Mouse (Mus musculus): ENCODE measurements around the gene Tspan2. TPM values are rescaled to one million over a fixed set of nuclear protein-coding genes. Genes with fewer than 3 reads are reported as not detected.

Tspan2 gene
- total RNA-seq, 2 experiments from 2014 or later: 5.0 to 6.4 TPM

DNA sequence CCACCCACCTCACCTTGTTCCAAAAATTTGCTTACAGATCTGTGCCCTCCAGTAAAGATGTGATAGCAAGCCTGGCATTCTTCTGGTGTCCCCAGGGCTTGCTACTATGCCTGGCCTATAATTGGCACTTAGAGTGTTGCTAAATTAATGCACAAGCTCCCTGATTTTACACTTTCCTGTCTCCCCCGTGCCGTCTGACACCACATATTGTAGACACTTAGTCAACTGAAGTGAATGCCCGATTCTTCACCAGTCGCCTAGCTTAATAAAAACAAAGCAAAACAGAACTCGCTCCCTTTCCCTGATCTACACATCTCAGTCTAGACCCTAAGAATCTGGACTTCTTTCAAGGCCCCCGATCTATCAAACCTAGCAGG lies 405 bp upstream of the Tspan2 start:
- no peak for DNase-seq (ENCODE audit: low spot score)

DNA sequence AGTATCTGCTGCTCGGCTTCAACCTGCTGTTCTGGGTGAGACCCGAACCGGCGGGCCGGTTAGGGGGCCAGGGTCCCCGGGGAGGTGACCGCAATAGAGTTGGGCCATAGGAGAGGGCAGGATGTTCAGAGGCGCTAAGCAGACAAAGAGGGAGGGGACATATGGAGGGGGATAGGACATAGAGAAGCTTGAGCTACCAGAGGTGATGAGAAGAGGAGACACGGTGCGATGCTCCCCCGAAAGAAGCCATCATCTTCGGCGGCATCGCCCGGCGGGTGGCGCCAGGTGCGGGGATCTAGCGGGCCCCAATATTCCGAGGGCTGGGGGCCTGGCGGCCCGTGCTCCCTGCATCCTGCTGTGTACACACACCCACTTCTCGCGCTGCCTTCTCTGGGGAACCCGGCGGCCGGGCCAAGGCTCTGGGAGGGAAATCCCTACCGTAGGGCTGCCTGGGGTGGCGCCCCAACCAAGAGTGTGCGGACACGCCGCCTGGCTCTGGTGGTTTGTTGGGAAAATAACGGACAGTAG lies 766 bp downstream of the Tspan2 start:
- peak; percentile 28 for DNase-seq (ENCODE audit: low spot score)

DNA sequence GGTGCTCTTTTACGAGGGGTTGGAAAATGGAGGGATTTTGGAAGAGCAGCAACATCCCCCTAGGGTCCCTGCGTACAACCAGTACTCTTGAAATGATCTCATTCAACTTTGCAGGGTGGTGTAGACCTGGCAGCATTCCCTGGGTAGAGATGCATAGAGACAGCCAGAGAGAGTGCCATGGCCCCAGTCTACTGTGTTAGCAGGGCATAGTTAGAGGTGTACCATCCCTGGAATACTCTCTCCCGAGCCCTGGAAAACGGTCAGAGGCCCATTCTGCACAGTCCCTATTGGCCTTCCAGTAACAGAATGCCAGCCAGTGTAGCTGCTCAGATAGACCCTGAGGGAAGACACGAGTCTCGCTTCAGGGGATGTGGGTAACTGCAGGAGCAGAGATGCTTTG lies 1.3 kb downstream of the Tspan2 start:
- no peak for DNase-seq (ENCODE audit: low spot score)

DNA sequence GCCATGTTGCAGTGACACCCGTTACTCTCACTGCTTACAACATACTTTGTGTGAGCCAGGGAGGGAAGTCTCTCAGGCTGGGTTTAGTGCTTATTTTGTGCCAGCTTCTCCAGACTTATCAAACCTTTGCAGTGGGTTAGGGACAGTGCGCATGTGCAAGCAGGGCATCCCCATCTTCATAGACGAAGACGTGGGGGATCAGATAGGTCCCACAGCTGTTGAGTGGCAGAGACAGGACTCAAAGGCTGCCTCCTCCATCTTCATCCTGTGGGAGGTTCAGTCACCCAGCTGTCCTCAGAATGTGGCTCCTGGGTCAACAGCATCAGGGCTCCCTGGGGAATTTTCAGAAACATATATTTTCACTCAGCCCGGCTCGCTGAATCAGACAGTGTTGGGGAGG lies 2.1 kb downstream of the Tspan2 start:
- DNase-seq (ENCODE audit: low spot score): no peak

DNA sequence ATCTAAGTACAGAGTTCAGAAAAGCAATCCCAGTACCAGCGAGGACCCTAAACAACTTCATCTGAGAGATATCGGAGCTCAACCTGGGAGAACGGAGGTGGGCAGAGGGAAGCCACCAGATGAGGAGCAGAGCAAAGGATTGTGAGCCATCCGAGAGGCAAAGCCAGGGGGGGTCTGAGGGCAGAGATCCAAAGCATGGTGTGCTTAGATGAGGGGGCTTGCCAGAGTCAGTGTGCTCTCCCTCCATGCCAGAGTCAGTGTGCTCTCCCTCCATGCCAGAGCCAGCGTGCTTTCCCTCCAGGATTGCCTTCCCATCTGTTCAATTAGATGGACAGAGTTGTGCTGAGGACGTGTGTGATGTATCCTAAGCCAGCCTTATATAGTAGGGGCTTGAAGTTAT lies 2.8 kb downstream of the Tspan2 start:
- DNase-seq (ENCODE audit: low spot score): no peak

DNA sequence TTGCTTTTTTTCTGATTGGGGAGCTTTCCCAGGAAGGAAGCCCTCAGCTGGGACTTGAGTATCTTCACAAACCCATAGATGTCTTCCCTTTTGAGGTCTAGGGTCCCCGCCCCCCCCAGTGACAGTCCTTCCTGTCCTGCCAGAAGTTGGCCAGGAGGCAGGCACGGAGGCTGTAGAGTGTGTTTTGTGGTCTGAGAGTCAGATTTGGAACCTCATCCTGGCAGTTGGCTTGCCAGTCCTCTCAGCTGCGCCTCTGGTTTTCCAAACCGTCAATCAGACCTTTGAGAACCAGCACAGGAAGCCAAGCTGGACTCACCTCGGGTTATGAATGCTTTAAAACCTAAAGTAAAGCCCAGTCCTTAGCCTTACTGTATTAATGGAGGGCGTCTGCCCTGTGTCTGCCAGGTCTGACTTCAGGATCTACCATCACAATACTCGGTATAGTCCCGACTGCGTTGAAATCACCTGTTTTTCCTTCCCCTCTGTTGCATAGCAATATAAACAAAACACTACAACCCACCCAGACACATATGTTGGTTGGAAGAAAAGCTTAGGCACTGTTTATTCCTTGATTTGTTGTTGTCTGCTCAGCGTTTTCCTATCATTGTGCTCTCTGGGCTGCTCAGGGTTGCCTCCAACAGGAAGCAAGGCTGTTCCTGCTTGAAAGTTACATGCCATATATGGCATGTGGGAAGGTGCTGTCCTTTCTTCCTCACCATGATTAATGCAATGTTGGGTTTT lies 4.0 kb downstream of the Tspan2 start:
- no peak for DNase-seq (ENCODE audit: low spot score)

DNA sequence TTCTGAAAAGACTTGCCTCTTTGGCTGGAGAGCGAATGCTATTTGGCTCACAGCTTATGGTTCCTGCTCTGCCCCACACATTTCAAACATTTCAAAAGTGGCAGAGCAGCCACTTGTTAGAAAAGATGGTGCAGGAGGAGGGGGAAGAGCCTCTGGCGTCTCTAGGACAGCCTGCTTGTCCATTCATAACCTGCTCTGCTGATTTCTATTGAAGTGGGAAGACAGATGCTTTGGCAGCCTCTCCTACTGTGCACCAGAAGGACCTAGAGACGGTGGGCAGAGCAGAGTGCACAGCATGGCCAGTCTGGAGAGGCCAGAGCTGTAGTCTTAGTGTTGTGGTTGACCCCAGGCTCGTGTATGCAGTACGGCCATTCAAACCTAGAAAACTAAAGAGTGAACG lies 4.6 kb downstream of the Tspan2 start:
- DNase-seq (ENCODE audit: low spot score): no peak

DNA sequence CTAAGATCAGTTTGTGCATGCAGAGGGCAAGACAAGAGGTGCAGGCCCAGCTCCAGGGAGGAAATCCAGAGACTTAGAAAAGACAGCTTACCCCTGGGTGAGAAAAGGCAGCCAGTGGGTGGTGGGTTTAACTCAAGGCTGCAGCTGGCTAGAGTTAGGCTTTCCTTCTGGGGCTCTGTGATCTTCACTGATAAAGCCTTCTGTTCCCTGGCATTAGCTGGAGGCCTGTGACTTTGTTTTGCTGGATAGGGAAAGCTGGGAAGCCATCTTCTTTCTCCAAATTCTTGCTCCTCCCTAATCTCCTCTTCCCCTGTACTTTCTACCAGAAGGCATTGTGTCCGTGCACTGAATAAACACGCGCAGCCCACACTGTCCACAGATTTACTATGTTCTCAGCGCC lies 8.4 kb downstream of the Tspan2 start:
- DNase-seq (ENCODE audit: low spot score): no peak

DNA sequence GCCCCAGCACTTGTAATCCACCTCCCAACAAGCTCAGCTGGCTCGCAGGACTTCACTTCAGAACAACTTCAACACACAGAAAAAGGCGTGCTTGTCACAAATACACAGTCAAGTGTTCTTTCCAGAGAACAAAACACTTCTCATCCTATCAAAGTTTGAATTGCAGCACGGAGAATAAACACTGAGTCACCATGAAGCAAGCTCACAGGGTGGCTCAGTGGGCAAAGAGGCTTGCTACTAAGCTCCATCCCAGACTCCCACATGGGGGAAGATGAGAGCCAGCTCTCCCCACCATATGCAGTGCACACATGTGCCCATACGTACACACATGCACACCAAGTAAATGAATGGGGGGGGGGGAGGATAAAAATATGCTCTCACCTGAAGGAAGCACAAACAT lies 8.9 kb downstream of the Tspan2 start:
- no peak for DNase-seq (ENCODE audit: low spot score)

DNA sequence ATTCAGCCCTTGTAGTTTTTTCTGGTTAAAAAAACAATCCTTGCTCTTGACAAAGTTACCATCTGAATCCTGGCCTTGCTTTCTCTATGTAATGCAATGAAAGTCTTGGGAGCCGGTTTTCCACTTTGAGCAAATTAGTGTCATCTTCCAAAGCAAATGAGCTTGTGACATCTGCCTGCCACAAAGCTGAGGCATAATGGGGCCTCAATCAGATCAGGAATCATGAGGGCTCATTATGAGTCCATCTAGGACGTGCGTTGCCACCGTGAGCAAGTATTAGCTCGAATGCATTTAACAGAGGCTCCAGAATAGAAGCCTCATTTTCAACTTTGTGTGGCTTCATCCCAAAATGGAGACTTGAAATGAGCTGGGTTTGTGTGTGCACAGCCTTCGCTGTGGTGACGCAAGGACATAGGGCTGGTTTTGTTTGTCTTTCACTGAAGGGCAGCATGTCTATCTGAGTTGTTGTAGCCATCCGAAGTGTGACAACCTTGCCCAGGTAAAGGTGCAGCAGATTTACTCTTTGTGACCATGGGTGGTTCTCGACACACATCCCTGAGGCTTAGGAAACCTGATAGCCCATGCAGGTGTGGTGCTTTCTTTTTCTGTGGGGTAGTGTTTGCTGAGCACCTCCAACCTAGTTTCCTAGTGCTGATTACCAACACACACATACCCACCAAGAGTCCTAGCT lies 9.6 kb downstream of the Tspan2 start:
- no peak for DNase-seq (ENCODE audit: low spot score)

DNA sequence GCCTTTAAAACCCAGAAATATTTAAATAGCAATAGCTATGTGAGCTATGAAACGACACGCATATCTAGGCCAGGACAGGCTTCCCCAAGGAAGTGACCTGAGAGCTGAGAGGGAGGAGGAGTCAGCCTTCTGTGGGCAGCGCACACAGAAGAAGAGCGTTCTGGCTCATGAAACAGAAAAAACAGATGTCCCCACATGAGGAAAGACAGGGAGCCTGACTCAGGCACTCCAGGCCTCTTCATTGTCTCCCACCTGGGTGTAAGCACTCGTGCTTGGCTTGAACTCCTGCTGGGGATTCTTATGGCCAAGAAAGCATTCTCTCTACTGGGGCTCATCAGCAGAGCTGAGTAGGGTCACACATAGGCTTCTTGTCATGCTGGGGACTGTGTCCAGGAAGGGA lies 10.3 kb downstream of the Tspan2 start:
- DNase-seq (ENCODE audit: low spot score): peak; percentile 22

DNA sequence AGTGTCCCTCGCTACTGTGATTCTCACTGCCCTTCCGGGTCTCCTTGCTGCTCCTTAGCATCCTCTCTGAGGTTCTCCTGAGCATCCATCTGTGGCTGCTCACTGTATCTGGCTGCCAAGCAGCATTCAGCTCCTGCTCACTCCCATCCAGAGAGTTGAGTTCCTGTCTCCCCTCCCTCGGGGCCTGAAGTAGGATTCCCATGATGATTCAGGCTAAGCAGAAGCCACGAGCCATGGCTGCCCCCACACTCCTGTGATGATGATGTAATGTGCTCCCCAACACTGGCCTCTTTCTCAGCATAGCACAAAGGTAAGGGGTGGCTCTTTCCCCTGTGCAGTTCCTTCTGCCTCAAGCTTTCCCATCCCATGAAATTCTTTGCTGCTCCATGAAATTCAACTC lies 11.8 kb downstream of the Tspan2 start:
- no peak for DNase-seq (ENCODE audit: low spot score)

DNA sequence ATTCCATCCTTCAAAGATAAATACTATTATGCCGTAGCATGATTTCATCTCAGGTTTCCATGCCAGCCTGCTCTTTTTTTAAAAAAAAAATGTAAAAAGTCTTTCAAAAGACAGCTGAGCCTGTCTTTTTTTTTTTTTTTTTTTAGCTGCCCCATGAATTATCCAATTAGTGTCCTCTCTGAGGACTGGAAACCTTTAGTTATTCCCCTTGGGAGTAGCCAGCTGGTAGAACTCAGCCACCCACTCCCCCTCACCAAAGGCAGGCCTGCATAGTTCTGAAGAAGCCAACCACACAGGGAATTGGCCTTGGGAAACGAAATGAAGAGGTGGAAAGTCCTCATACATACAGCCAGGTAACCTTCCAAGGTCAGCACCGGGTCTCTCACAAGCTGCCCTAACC lies 13.7 kb downstream of the Tspan2 start:
- no peak for DNase-seq (ENCODE audit: low spot score)

DNA sequence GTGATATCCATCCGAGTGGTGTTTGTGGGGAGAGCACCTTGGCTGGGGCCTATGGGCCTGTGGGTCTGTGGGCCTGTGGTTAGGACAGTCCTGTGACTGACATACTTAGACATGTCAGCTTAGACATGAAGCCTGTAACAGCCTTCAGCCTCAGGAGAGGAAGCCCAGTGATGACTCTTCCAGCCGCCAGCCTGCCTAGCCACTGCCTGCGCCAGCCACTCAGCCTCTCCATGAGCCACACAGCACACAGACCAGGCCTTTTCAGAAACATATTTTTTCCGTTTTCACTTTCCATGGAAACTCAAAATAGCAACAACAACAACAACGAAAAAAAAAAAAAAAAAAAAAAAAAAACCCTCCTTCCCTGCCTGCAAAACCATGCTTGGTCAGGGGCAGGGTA lies 14.4 kb downstream of the Tspan2 start:
- DNase-seq (ENCODE audit: low spot score): no peak

DNA sequence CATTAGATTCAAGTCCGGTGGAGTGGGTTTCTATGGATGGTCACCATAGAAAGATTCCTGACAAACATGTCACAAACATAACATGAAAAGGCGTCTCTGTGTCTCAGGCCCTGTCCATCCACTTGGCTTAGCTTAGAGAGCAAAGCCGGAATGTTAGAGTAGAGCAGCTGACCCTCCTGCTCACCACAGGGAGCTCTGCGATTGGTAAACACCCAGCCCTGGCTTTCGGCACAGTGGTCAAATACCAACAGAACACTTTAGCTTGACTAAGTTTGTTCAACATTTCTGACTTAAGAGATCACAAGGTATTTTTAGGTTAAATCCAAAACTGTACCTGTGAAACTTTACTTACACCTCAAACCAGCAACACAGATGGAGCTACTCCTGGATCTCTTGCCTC lies 16.8 kb downstream of the Tspan2 start:
- no peak for DNase-seq (ENCODE audit: low spot score)

DNA sequence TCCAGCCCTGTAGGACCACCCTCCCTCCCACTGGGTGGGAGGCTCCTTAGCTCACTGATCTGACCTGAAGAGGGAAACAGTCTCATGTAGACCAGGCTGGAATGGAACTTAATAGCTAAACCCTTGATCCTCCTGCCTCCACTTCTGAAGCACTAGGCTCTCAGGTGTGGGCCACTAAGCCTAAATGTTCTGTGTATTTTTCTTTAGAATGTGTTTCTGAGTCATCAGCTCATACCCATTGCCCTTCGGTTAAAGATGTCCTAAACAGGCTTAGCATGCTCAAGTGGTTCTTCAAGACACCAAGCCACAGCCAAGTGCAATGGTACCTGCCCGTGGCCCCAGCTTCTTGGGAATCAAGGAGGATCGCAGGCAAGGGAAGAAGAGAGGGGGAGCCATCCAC lies 17.2 kb downstream of the Tspan2 start:
- no peak for DNase-seq (ENCODE audit: low spot score)

DNA sequence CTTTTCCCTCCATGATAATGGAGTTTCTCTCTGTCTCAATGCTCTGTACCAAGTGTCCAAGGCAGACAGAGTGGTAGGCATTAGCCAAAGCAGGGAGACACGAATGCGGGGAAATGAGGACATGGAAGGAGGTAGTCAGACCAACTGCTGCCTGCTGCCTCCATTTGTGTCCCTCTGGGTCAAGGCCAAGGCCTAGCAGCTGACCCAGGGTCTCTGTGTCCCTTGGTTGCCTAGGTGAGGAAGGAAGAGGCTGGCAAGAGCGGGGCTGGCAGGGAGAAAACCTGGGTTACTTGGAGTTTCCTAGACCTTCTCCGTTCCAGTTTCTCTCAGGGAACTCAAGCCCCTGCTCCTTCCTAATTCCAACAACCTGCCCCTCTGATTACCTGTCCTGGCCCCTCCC lies 17.7 kb downstream of the Tspan2 start:
- no peak for DNase-seq (ENCODE audit: low spot score)

DNA sequence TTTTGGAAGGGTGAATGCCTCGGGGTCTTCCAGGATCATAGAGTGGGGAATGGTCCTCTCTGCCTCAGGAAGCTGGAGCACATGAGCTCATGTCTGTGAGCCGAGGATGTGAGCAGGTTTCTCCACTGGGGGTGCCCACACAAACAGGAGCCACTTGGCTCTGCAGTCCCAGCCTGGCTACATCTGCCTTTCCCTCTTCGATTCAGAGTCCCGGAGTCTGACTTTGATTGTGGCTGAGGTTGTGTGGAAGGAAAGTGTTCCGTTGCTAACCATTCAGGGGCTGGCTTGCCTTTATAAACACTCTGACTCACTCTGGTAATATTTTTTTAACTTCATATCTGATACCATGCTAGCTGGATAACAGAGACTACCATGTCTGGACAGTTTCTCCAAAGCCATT lies 18.1 kb downstream of the Tspan2 start:
- DNase-seq (ENCODE audit: low spot score): no peak

DNA sequence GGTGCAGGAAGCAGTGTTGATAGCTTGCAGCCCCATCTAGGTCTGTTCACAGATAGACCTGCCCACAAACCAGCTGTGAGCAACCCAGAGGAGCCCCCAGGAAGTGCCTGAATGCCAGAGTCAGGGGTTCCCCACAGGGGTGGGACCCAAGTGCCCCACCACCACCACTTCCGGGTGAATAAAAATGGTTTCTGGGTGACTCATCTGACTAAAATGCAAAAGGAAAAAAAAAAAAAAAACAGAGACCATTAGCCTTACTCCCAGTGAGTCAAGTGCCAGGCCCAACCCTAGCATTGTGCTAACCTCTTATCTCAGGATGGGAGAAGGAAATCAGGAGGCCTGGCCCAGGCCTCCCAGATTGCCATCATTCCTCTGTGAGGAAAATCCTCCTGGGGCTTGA lies 21.5 kb downstream of the Tspan2 start:
- no peak for DNase-seq (ENCODE audit: low spot score)

DNA sequence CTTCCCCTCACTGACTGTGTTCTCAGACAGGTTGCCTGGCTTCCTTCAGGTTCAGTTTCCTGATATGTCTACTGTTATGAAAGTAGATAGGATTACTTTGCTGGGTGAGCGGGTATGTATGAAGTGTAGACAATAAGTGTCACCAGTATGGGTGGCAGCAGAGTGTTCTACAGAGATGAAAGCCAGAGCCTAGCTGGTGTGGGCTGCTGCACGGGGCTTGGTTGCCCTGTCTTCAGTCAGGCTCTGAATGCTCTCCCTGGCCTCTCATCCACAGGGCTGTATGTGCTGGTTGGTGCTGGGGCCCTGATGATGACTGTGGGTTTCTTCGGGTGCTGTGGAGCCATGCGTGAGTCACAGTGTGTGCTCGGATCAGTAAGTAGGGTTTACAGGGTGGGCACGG lies 22.7 kb downstream of the Tspan2 start:
- DNase-seq (ENCODE audit: low spot score): no peak

DNA sequence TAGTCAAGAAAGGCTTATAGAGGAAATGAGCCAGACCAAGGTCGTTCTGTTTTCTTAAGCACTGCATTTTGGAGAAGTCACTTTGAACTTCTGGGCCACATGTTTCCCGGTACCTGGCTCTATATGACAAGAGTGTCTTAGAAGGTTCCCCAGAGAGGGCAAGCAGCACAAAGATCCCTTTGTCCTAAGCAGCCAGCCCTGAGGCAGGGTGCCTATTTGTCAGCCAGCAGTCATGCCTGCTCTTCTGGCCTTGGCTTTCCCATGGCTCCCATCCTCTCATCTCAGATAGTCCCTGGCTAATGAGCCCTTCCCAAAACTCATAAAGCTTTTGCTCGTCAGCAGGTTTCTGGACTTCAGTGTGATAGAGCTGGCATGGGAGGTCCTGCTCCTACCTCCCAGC lies 25.9 kb downstream of the Tspan2 start:
- no peak for DNase-seq (ENCODE audit: low spot score)

DNA sequence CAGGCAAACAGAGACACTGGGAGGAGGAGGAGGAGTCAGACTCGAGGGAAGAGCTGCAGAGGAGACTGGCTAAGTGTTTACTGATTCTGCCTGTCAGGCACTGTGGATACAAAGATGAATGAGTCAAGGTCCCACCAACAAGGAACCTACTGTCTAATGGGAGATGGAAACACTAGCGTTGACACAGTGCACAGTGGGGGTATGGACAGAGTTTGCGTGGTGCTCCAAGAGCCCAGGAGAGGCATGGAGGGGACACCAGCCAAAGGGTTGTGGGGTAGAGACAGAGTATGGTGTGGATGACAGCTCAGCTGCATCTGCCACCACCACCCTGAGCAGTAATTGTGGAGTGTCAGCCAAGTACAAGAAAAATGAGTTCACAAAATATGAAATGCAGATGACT lies 28.1 kb downstream of the Tspan2 start:
- no peak for DNase-seq (ENCODE audit: low spot score)

DNA sequence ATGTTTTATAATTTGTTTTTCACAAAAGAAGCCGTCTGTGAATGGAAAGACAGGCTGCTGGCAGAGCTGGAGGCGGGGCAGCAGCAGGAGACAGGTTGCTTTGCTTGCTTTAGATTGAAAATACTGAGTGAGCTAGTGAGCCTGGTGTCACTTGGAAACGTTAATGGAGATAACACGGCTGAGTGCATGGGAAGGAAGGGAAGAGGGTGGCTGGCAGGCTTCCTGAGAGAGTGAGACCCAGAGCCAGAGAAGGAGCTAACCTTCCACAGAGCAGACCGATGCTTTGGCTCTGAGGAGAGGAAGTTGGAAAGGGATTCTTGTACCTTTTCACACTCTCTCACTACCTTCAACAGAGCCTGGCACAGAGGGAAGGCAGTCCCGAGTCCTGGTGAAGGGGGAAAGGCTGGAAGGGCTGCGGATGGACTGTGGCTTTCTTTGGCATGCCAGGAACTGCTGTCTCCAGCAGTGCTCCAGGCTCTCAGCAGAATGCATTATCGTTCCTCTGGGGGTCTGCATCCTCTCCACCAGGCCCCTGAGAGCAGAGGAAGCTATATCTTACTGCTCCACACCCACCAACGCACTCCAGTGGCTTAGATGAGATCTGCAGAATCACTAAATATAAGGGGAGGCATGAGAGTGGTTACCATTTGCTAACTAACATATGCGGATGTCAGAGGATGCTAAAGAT lies 29.5 kb downstream of the Tspan2 start:
- DNase-seq (ENCODE audit: low spot score): peak; percentile 15

Data from gastrocnemius, adult 18-20 months (tissue).